Mouse (Mus musculus) brain, embryonic 14.5 days (tissue): ENCODE measurements around the gene Fam174a.

Experiments used
- CTCF ChIP-seq: fragments of 200-500 bp; IDR thresholded peaks from 2 replicates; pipeline ENCODE4 v1.5.1; 2012; ENCODE audit warnings: inconsistent platforms, mild to moderate bottlenecking, moderate library complexity, borderline replicate concordance; ENCODE audit not compliant: insufficient read depth, insufficient read length; ENCODE audit errors: extremely low read depth
- POLR2A ChIP-seq: fragments of 200-500 bp; IDR thresholded peaks from 2 replicates; pipeline ENCODE4 v1.6.1; 2012; ENCODE audit warnings: mild to moderate bottlenecking, inconsistent platforms, borderline replicate concordance; ENCODE audit not compliant: poor library complexity, insufficient read depth, insufficient read length, severe bottlenecking; ENCODE audit errors: extremely low read depth

DNA sequence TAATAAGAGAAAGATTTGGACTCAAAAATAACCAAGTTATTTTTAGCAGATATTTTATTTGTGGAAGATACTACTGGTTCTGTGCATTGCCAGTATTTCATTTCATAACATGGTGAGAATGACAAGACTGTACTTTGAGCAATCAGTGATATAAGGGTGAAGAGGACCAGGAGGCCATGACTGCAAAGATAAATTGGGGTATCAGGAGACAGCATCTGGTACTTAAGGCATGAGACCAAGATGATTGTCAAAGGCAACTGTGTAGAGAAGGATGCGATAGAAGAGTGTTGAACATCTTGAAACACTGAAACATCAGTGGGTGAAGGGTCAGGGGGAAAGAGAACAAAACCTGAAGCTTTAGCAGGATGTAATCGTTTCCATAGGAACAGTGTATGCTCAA is 50.3 kb downstream of the Fam174a start:
- no peak for TF ChIP-seq CTCF
- no peak for TF ChIP-seq POLR2A
